Mouse (Mus musculus): Measurements from ENCODE around the gene Hk2. TPM values are rescaled to one million over a fixed set of nuclear protein-coding genes. Genes with fewer than 3 reads are reported as not detected.

Hk2 gene
- polyA plus RNA-seq, 3 experiments from 2014 or later: 3.9 to 9.0 (median 4.5) TPM

- no peak for ATAC-seq
These were observed 4.5 kb downstream of the Hk2 start for GRCm38 (mm10) chr6:82769704-82770103.

GRCm38 (mm10) chr6:82767734-82768586 lies 6.3 kb downstream of the Hk2 start:
- no peak for ATAC-seq

- ATAC-seq: no peak
These were observed 7.6 kb downstream of the Hk2 start for GRCm38 (mm10) chr6:82766636-82767035.

DNA sequence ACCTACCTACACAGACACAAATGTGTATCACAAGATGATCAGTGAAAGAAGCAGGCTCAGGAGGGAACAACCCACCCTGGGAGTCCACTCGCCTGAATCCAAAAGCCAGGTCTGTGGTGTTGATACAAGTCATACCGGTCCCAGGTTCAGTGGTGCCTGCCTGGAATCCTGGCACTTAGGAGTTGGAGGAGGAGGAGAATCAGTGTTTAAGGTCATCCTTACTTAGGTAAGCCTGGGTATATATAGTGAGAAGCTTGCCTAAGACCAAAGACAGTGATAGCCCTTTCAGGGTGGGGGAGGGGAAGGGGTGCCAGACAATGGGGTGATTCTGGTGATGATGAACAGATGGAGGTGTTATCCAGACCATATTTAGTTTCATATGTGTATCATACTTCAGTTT lies 9.0 kb downstream of the Hk2 start:
- no peak for ATAC-seq

DNA sequence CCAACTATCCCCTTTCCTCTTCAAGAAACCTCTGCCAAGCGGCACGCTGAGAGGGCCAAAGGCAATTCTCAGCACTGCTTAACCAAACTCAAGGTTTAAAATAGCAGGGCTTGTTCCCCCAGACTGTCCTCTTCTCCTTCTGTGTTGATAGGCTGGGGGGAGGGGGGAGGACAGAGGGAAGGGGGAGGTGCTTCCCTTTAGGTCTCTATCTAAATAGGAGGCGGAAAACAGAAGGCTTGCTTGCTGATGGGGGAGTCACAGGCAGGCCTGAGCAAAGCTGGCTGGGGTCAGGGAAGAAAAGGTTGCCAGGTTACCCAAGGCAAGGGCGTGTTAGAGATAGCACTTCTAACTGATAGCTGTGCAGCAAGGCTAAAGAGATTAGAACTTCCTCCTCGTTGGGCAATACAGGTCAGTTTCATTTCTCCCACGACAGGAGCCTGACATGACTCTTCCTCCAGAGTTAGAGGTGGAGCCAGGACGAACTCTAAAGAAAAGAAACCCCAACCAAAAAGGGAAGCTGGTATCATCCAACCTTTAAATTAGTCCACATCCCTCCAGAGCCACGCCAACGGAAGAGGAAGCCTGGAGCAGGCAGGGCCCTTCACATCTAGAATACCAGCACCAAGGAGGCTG lies 10.3 kb downstream of the Hk2 start:
- no peak for ATAC-seq

DNA sequence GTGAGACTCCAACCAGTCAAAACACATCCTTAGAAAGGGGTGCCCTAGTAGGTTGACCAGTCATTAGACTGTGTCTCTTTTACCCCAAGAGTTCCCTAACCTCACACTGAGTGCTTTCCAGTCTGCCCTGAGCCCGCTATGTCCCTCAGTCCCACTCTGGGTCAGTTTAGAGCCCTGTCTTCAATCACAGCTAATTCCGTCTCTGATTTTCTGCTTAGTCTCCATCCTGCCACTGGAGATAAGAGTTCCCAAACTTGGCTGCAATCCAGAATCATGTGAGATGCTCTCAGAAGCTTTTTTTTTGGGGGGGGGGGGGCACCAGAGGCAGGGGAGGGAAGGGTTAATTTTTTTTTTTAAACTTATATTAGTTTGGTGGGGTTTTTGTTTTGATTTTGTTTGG lies 11.5 kb downstream of the Hk2 start:
- no peak for ATAC-seq

DNA sequence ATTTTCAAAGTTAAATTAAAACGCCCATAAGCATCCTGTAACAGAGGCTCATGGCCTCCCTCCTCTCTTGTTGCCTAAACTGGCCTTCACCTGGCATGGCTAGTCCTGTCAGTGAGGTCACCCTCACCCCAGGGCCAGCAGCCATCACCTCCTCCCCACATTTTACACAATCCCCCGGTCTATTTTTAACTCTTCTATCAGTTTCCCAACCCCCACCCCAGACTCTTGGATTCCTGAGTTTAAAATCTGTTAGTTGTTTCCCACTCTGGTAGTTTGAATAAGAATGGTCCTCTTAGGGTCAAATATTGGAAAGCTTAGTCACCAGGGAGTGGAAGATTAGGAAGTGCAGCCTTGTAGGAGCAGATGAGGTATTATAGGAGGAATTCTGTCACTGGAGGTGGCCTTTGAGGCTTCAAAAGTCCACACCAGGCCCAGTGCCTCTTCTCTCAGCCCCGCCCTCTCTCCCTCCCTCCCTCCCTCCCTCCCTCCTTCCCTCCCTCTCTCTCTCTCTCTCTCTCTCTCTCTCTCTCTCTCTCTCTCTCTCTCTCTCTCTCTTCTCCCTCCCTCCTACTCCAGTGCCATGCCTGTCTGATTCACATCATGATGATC lies 13.4 kb downstream of the Hk2 start:
- ATAC-seq: no peak

GRCm38 (mm10) chr6:82759241-82759640 lies 15.0 kb downstream of the Hk2 start:
- no peak for ATAC-seq

DNA sequence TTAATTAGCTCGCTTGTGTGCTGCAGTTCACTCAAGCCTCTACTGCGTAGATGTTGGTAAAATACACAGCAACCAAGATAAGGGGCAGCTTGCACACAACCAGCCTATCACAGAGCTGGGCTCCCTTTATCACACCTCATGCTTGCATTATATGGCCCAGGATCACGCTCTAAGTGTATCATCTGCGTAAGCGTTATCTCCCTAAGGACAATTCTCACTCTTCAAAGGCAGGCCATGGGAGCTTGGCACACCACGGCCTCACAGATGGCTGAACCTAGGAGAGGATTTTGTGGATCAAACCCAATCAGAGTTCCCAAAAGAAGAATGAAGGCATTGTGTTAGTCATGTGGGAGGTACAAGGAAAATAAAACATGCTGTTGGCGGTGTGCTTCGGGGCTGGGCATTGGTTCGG lies 17.4 kb downstream of the Hk2 start:
- ATAC-seq: no peak

GRCm38 (mm10) chr6:82756216-82756615 lies 18.0 kb downstream of the Hk2 start:
- no peak for ATAC-seq

GRCm38 (mm10) chr6:82755338-82755737 lies 18.9 kb downstream of the Hk2 start:
- no peak for ATAC-seq

GRCm38 (mm10) chr6:82754769-82755168 lies 19.5 kb downstream of the Hk2 start:
- no peak for ATAC-seq

GRCm38 (mm10) chr6:82753638-82754361 lies 20.5 kb downstream of the Hk2 start:
- no peak for ATAC-seq

DNA sequence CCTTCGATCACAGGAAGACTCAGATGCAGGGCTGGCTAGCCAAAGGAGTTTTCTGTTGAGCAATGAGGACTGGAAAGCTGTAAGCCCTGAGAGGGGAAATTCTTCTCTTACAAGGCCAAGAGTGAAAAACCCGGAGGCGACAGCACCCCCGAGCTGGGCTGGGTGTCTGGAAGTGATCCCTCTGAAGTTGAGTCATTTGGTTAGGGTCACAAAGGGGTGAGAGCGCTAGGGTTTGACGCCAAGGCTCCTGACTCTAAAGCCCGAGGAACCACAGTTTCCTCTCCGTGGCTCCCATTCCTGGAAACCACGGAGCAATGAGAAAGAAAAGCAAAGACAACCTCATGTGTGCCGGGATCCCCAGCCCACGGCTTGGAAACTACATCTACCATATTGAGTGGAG lies 21.2 kb downstream of the Hk2 start:
- no peak for ATAC-seq

DNA sequence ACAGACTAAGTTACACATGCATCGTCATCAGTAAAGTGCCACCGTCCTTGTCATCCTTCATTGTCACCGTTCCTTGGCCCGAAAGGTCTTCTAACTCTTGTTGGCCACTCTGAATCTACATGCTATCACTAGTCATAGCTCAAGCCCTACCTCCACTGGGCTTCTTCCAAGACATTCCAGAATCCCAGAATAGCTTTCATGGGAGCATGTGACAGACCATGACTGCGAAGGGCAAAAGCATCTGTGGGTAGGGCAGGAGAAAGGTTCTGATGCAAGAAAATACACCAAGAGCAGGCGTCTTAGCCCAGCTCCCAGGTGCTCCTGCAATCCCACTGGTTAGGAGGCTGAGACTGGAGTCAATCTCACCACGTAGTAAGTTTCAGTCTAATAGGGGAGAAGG lies 22.5 kb downstream of the Hk2 start:
- no peak for ATAC-seq

DNA sequence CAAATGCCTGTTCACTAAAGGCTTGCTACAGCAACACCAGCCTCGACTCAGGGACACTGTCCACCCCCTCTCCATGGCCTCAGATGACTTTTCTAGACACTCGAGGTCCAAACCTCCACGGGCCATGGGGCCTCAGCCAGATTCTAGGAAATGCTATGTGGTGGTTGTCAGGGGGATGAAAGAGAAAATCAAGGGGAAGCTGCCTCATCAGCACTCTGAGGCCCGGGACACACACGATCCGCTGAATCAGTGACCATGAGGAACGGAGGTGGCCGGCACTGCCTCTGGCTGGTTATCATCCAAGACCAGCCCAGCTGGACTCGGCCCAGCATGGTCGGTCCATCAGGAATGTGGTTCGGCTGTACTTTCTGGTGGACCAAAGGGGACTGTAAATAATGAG lies 23.2 kb downstream of the Hk2 start:
- no peak for ATAC-seq

DNA sequence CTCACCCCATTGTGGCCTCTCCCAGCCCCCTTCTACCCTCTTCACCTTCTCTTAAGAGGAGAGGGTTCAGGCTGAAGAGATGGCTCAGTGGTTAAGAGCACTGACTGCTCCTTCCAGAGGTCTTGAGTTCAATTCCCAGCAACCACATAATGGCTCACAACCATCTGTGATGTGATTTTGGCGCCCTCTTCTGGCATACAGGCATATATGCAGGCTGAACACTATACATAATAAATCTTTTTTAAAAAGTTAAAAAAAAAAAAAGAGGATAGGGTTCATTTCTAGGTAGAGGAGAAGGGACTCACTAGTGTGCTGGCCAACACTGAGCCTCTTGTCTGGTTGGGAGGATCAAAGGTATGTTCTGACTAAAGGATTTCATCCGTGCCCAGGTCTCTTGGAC lies 24.2 kb downstream of the Hk2 start:
- no peak for ATAC-seq

GRCm38 (mm10) chr6:82748106-82748672 lies 26.1 kb downstream of the Hk2 start:
- no peak for ATAC-seq

GRCm38 (mm10) chr6:82747085-82747484 lies 27.2 kb downstream of the Hk2 start:
- no peak for ATAC-seq

GRCm38 (mm10) chr6:82744553-82744952 lies 29.7 kb downstream of the Hk2 start:
- ATAC-seq: peak; percentile 37

GRCm38 (mm10) chr6:82741518-82741880 lies 32.8 kb downstream of the Hk2 start:
- no peak for ATAC-seq

GRCm38 (mm10) chr6:82740868-82741517 lies 33.3 kb downstream of the Hk2 start:
- ATAC-seq: no peak
